Mouse (Mus musculus) stomach, postnatal 0 days (tissue): ENCODE results near the gene Cd244a. TPM values are rescaled to one million over a fixed set of nuclear protein-coding genes. Genes with fewer than 3 reads are reported as not detected.

Experiments used
- ATAC-seq: fragments of 200-750 bp; cut with Nextera tagmentation; 2 replicates; pipeline ENCODE4 v1.8.0; 2017; ENCODE audit not compliant: low FRiP score, low TSS enrichment
- DNase-seq: peaks from one replicate; pipeline ENCODE4 v3.0.0-alpha.2; 2016; ENCODE audit warnings: low spot score
- H3K27ac ChIP-seq: fragments of 300-500 bp; sonication (generic); replicated peaks from 2 replicates; pipeline ENCODE4 v1.5.1; 2014; ENCODE audit warnings: mild to moderate bottlenecking, control low read depth
- H3K27me3 ChIP-seq: fragments of 300-500 bp; sonication (generic); 2 replicates; pipeline ENCODE4 v1.6.1; 2014; ENCODE audit warnings: low read length; ENCODE audit not compliant: control insufficient read depth, insufficient read depth
- H3K36me3 ChIP-seq: fragments of 300-500 bp; sonication (generic); 2 replicates; pipeline ENCODE4 v1.6.1; 2014; ENCODE audit warnings: low read length, mixed read lengths; ENCODE audit not compliant: control insufficient read depth, insufficient read depth
- H3K4me1 ChIP-seq: fragments of 300-500 bp; sonication (generic); replicated peaks from 2 replicates; pipeline ENCODE4 v1.6.1; 2014; ENCODE audit warnings: antibody characterized with exemption; ENCODE audit not compliant: control insufficient read depth, insufficient read depth
- H3K4me2 ChIP-seq: fragments of 300-500 bp; sonication (generic); replicated peaks from 2 replicates; pipeline ENCODE4 v1.6.1; 2014; ENCODE audit warnings: low read depth, mild to moderate bottlenecking, control low read depth, moderate library complexity
- H3K4me3 ChIP-seq: fragments of 300-500 bp; sonication (generic); 2 replicates; pipeline ENCODE4 v1.5.1; 2014; ENCODE audit warnings: low read depth, low read length, control low read depth
- H3K9ac ChIP-seq: fragments of 300-500 bp; sonication (generic); 2 replicates; pipeline ENCODE4 v1.6.1; 2014; ENCODE audit warnings: mild to moderate bottlenecking, low read length, control low read depth, mixed read lengths
- H3K9me3 ChIP-seq: fragments of 300-500 bp; sonication (generic); 2 replicates; pipeline ENCODE4 v1.6.1; 2016; ENCODE audit warnings: low read length; ENCODE audit not compliant: control insufficient read depth
- CTCF ChIP-seq: IDR thresholded peaks from 2 replicates; pipeline ENCODE4 v1.5.1; 2016; ENCODE audit warnings: antibody characterized with exemption, low read depth, mild to moderate bottlenecking, moderate library complexity
- EP300 ChIP-seq: optimal IDR thresholded peaks from 2 replicates; pipeline ENCODE3; 2016; ENCODE audit warnings: antibody characterized with exemption
- WGBS: fragments of 180-500 bp; shearing (Covaris S2); extraction: QIAGEN DNeasy Blood & Tissue Kit; methylation state at CpG from one replicate; pipeline ENCODE4 v1.1.7; 2014; 5-methylcytosine and 5-hydroxymethylcytosine counted together
- polyA plus RNA-seq: library from polyadenylated mRNA; unstranded; fragments of >200 nt; fragmentation: Nextera tagmentation; extraction: Ambion mirVana; gene quantifications from 2 replicates; pipeline ENCODE4 v1.2.1, GENCODE M21; 2015

Cd244a gene
- polyA plus RNA-seq, 1 experiment from 2014 or later, result 0.33 TPM

DNA sequence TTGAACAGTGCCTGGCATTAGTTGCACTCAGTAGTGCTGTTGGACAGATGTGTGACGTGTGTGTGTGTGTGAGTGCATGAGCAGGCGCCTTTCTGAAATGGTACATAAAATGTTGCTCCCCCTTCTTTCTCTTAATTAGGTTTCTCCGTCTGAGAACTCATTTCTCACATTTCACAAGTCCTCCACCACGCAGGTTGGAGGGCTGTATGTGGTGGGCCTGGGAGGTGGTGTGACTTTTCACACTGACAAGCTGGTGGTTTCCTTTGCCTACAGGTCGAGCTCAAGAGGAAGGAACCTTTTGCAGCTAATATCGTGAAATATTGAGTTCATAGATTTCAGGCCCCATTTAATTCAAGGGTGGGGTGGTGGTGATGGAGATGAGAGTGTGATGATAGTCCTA, 70.2 kb downstream of the Cd244a start:
- no peak overlapping the region for H3K27ac ChIP-seq
- no peaks in the 10 kb centered on the region for H3K9me3 ChIP-seq
- H3K36me3 ChIP-seq, result no peaks in the 10 kb centered on the region
- DNase-seq (no peak), ATAC-seq (no peak)
- H3K4me3 ChIP-seq, result no peak overlapping the region
- H3K9ac ChIP-seq, result no peak overlapping the region
- no peak for TF ChIP-seq CTCF
- no peak for TF ChIP-seq EP300
- WGBS, result 73% methylated on average over 6 of the region's 6 CpGs
- H3K4me2 ChIP-seq, result no peak overlapping the region
- H3K27me3 ChIP-seq, result no peaks in the 10 kb centered on the region
- H3K4me1 ChIP-seq, result no peaks in the 10 kb centered on the region

GRCm38 (mm10) chr1:171630041-171630440, 71.0 kb downstream of the Cd244a start:
- no peak for ATAC-seq
- H3K9ac ChIP-seq, result no peak overlapping the region
- H3K9me3 ChIP-seq, result no peaks in the 10 kb centered on the region
- no peak overlapping the region for H3K4me2 ChIP-seq
- H3K27me3 ChIP-seq, result no peaks in the 10 kb centered on the region
- TF ChIP-seq CTCF (no peak), EP300 (no peak)
- no peak overlapping the region for H3K27ac ChIP-seq
- WGBS, result 62% methylated on average over 7 of the region's 7 CpGs
- H3K36me3 ChIP-seq, result no peaks in the 10 kb centered on the region
- no peak overlapping the region for H3K4me3 ChIP-seq
- DNase-seq, result no peak
- no peaks in the 10 kb centered on the region for H3K4me1 ChIP-seq

DNA sequence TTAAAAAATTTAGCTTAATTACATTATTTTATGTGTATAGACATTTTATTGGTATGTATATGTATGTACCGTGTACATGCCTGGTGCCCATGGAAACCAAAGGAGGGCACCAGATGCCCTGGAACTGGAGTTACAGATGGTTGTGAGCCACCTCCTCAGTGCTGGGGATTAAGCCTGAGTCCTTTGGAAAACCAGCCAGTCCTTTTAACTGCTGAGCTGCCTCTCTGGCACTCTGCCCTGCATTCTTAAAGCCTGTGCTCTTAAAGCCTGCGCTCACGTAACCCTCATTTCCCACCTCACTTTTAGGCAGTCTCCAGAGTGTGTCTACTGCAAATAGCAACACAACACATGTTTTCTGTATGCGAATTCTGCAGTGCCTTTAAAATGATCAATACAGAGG, 71.9 kb downstream of the Cd244a start:
- no peak overlapping the region for H3K4me2 ChIP-seq
- 58% methylated on average over 4 of the region's 4 CpGs for WGBS

GRCm38 (mm10) chr1:171631447-171631846, 72.5 kb downstream of the Cd244a start:
- H3K9me3 ChIP-seq, result no peaks in the 10 kb centered on the region
- H3K36me3 ChIP-seq, result no peaks in the 10 kb centered on the region
- H3K4me3 ChIP-seq, result no peak overlapping the region
- WGBS, result 46% methylated on average over 2 of the region's 2 CpGs
- H3K27me3 ChIP-seq, result no peaks in the 10 kb centered on the region
- no peak overlapping the region for H3K4me2 ChIP-seq
- TF ChIP-seq CTCF (no peak), EP300 (no peak)
- no peak overlapping the region for H3K27ac ChIP-seq
- no peaks in the 10 kb centered on the region for H3K4me1 ChIP-seq
- ATAC-seq, result no peak
- H3K9ac ChIP-seq, result no peak overlapping the region
- DNase-seq, result no peak

More for the DNA sequence above, 71.9 kb downstream of the Cd244a start:
- H3K27ac ChIP-seq, result no peak overlapping the region
- ATAC-seq (no peak), DNase-seq (no peak)
- H3K27me3 ChIP-seq, result no peaks in the 10 kb centered on the region
- no peaks in the 10 kb centered on the region for H3K4me1 ChIP-seq
- no peaks in the 10 kb centered on the region for H3K36me3 ChIP-seq
- no peak for TF ChIP-seq EP300
- TF ChIP-seq CTCF, result no peak
- no peak overlapping the region for H3K9ac ChIP-seq
- H3K4me3 ChIP-seq, result no peak overlapping the region
- no peaks in the 10 kb centered on the region for H3K9me3 ChIP-seq

DNA sequence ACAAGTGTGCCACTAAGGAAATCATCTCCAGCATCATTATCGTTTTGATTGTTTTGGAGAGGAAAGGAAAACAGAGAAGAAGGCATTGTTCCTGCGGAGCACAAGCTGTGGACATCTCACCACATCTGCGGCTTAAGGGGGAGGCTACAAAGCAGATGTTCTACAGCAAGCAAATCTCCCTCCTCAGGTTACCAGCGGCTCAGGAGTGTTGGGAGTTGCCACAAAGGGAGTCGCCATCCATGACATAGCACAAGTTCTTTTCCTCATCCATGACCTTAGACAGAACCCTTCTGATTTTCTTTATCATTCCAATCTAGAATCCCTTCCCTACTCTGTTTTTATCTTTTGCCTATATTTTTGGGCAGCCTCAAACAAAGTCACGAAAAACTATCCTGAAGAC, 76.7 kb downstream of the Cd244a start:
- H3K9me3 ChIP-seq, result no peaks in the 10 kb centered on the region
- DNase-seq (no peak), ATAC-seq (no peak)
- H3K9ac ChIP-seq, result no peak overlapping the region
- H3K4me3 ChIP-seq, result no peak overlapping the region
- 43% methylated on average over 6 of the region's 6 CpGs for WGBS
- no peaks in the 10 kb centered on the region for H3K36me3 ChIP-seq
- no peaks in the 10 kb centered on the region for H3K4me1 ChIP-seq
- no peak overlapping the region for H3K4me2 ChIP-seq
- no peaks in the 10 kb centered on the region for H3K27me3 ChIP-seq
- H3K27ac ChIP-seq, result no peak overlapping the region
- TF ChIP-seq EP300, result no peak
- no peak for TF ChIP-seq CTCF

DNA sequence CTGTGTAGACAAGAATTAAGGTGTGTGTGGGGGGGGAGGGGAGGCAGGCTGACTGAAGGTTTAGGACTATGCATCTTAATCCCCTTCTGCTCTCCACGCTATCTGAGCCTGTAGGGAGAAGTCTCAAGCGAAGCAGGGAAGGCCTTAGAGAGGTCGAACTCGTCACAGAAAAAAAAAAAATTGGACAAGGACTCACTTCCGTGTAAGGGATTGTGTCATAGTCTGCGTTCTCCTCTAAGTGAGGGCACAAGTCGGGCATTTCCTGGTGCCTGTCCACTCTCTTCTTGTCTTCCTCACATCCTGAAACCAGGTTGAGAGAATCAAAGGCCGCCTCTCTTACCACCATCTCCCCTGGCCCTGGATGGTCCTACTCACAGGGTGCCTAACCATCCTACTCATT, 78.1 kb downstream of the Cd244a start:
- Histone ChIP-seq H3K27me3 (no peaks in the 10 kb centered on the region), H3K36me3 (no peaks in the 10 kb centered on the region), H3K4me1 (no peaks in the 10 kb centered on the region), H3K9me3 (no peaks in the 10 kb centered on the region), H3K4me2 (no peak overlapping the region), H3K9ac (no peak overlapping the region), H3K4me3 (no peak overlapping the region), H3K27ac (no peak overlapping the region)
- no peak for TF ChIP-seq CTCF
- no peak for TF ChIP-seq EP300
- ATAC-seq, result no peak
- DNase-seq, result no peak
- 61% methylated on average over 8 of the region's 8 CpGs for WGBS
